26 mouse cellular contexts compared by ENCODE assay signal in genomic region chr1:52714451-52714850, GRCm38 (mm10). TPM values are rescaled to one million over a fixed set of nuclear protein-coding genes. Genes with fewer than 3 reads are reported as not detected.
DNase-seq lines count a peak whose midpoint lies in the region; ATAC-seq and TF ChIP-seq lines count a peak whose summit lies in the region.
"Had no signal": no experiment of that assay in that cellular context is flagged by ENCODE, and none has a peak within 500 bp of the region (broad histone marks: within the 10 kb centered on the region; RNA-seq: fewer than 3 reads in every experiment).

No protein-coding gene starts in this region.

- H3K4me1 ChIP-seq in cerebellum, adult 2 months (ENCODE audit: control insufficient read depth, insufficient read depth, low read length) = peaks cover 10% of the 10 kb centered on the region
- H3K4me1 ChIP-seq in heart, embryonic 12.5 days (replicated peaks) = peaks cover 10% of the 10 kb centered on the region
- H3K4me1 ChIP-seq in heart, embryonic 10.5 days = peaks cover 8% of the 10 kb centered on the region; the same call in 1 of the 2 replicates
- H3K4me1 ChIP-seq: embryonic facial prominence, embryonic 12.5 days; intestine, embryonic 15.5 days; limb, embryonic 13.5 days; lung, embryonic 15.5 days had no signal

- no peaks in the 10 kb centered on the region for H3K27me3 ChIP-seq in cerebellum, adult 2 months (ENCODE audit: control insufficient read depth, insufficient read depth, low read length)
- no peaks in the 10 kb centered on the region for H3K27me3 ChIP-seq in heart, embryonic 12.5 days (replicated peaks)
- H3K27me3 ChIP-seq in heart, embryonic 10.5 days (ENCODE audit: insufficient read depth, poor library complexity, severe bottlenecking) = no peaks in the 10 kb centered on the region
- H3K27me3 ChIP-seq: CH12.LX; embryonic facial prominence, embryonic 12.5 days; hindbrain, embryonic 15.5 days; intestine, embryonic 15.5 days; limb, embryonic 13.5 days; lung, embryonic 15.5 days; neural tube, embryonic 12.5 days had no signal

- H3K4me2 ChIP-seq in heart, embryonic 12.5 days = no peak overlapping the region
- H3K4me2 ChIP-seq: embryonic facial prominence, embryonic 12.5 days; hindbrain, embryonic 15.5 days; intestine, embryonic 15.5 days; limb, embryonic 13.5 days; liver, embryonic 11.5 days; lung, embryonic 15.5 days; neural tube, embryonic 12.5 days had no signal

- H3K4me3 ChIP-seq in cerebellum, adult 2 months (replicated peaks; ENCODE audit: insufficient read depth, low read depth, low read length) = no peak overlapping the region
- no peak overlapping the region for H3K4me3 ChIP-seq in heart, embryonic 12.5 days
- H3K4me3 ChIP-seq in heart, embryonic 10.5 days = no peak overlapping the region
- no peak overlapping the region for H3K4me3 ChIP-seq in left cerebral cortex, adult 2 months
- H3K4me3 ChIP-seq: embryonic facial prominence, embryonic 12.5 days; hindbrain, embryonic 15.5 days; intestine, embryonic 15.5 days; limb, embryonic 13.5 days; lung, embryonic 15.5 days; midbrain, embryonic 10.5 days; neural tube, embryonic 12.5 days had no signal

- no peak for DNase-seq in cerebellum, adult 2 months
- no peak for DNase-seq in cerebellum, postnatal 14 days
- no peak for DNase-seq in heart, embryonic 10.5 days (ENCODE audit: low spot score)
- DNase-seq in left cerebral cortex, adult 2 months (ENCODE audit: extremely low spot score in 1 of 2, low spot score in 2 of 2) = no peak
- DNase-seq in left cerebral cortex, adult 9 months (ENCODE audit: low spot score in 2 of 2) = no peak
- DNase-seq in retina, postnatal 1 day = peak; percentile 56
- no peak for DNase-seq in retina, embryonic 14.5 days (ENCODE audit: low spot score)
- DNase-seq: adrenal gland, adult 8-10 months; cerebellum, adult 8-10 months; cerebellum, postnatal 36 days; embryo, embryonic 11 days; right cerebral cortex, adult 18-20 months; spleen, adult 18-20 months; thymus, postnatal 14 days had no signal

- peak overlapping the region; percentile 25; the same call in 1 of the 2 replicates for H3K9ac ChIP-seq in heart, embryonic 12.5 days
- H3K9ac ChIP-seq: embryonic facial prominence, embryonic 12.5 days; hindbrain, embryonic 15.5 days; intestine, embryonic 15.5 days; limb, embryonic 13.5 days; lung, embryonic 15.5 days; neural tube, embryonic 12.5 days had no signal

- WGBS in cerebellum, adult 2 months = 22% methylated on average over 1 of the region's 1 CpGs
- 53% methylated on average over 1 of the region's 1 CpGs for WGBS in heart, embryonic 12.5 days
- 48% methylated on average over 1 of the region's 1 CpGs for WGBS in heart, embryonic 10.5 days

- TF ChIP-seq CTCF in cerebellum, adult 2 months (IDR thresholded peaks at IDR 0.05; ENCODE audit: borderline replicate concordance, insufficient read depth, low read depth, low read length) = no peak
- no peak for TF ChIP-seq CTCF in left cerebral cortex, adult 2 months (IDR thresholded peaks at IDR 0.05)

- H3K36me3 ChIP-seq in heart, embryonic 12.5 days = no peaks in the 10 kb centered on the region
- no peaks in the 10 kb centered on the region for H3K36me3 ChIP-seq in heart, embryonic 10.5 days
- H3K36me3 ChIP-seq: embryonic facial prominence, embryonic 12.5 days; hindbrain, embryonic 15.5 days; intestine, embryonic 15.5 days; limb, embryonic 13.5 days; lung, embryonic 15.5 days; midbrain, embryonic 10.5 days; neural tube, embryonic 12.5 days had no signal

- H3K9me3 ChIP-seq in heart, embryonic 12.5 days (replicated peaks) = no peaks in the 10 kb centered on the region
- no peaks in the 10 kb centered on the region for H3K9me3 ChIP-seq in heart, embryonic 10.5 days
- H3K9me3 ChIP-seq: embryonic facial prominence, embryonic 12.5 days; hindbrain, embryonic 15.5 days; intestine, embryonic 15.5 days; limb, embryonic 13.5 days; lung, embryonic 15.5 days; midbrain, embryonic 10.5 days; neural tube, embryonic 12.5 days had no signal

- TF ChIP-seq POLR2A in cerebellum, adult 2 months (IDR thresholded peaks at IDR 0.05; ENCODE audit: borderline replicate concordance, insufficient read depth, low read length) = no peak

- no peak for ATAC-seq in heart, embryonic 12.5 days (ENCODE audit: insufficient number of reproducible peaks, low FRiP score)
- ATAC-seq: forebrain, embryonic 14.5 days; intestine, embryonic 15.5 days had no signal

- peak overlapping the region; percentile 10; the same call in 1 of the 2 replicates for H3K27ac ChIP-seq in cerebellum, adult 2 months (ENCODE audit: insufficient read depth, low read length)
- H3K27ac ChIP-seq in heart, embryonic 12.5 days (ENCODE audit: poor library complexity, severe bottlenecking) = no peak overlapping the region
- H3K27ac ChIP-seq in heart, embryonic 10.5 days = no peak overlapping the region
- H3K27ac ChIP-seq in left cerebral cortex, adult 2 months = peak overlapping the region; percentile 41; the same call in 1 of the 2 replicates
- H3K27ac ChIP-seq: embryonic facial prominence, embryonic 12.5 days; hindbrain, embryonic 15.5 days; intestine, embryonic 15.5 days; kidney, postnatal 0 days; limb, embryonic 13.5 days; lung, embryonic 15.5 days; midbrain, embryonic 10.5 days; neural tube, embryonic 12.5 days had no signal

- intact Hi-C loops in left cerebral cortex, adult 2 months (cut with DNase I) = no loop called here

RNA-seq across cellular contexts. Expression of gene Mfsd6, which starts 12.8 kb away (rescaled TPM):
- polyA plus RNA-seq in cerebellum, adult 2 months (2012; rRNA removed) = 48.3 and 51.5 TPM in 2 replicates
- polyA plus RNA-seq in heart, embryonic 12.5 days (2016; fragmentation: Nextera tagmentation; extraction: Ambion mirVana) = 4.3 and 5.4 TPM in 2 replicates
- 2.0 and 2.2 TPM in 2 replicates for polyA plus RNA-seq in heart, embryonic 10.5 days (2016; fragmentation: Nextera tagmentation; extraction: Ambion mirVana)
- 10 to 100 TPM; 79.0 to 81.7 TPM for total RNA-seq in left cerebral cortex, adult 2 months (2021)

Comparison
In these comparisons a context has a peak if more than half of its experiments do, and no peak if none do; other contexts are left out.
1. H3K27ac ChIP-seq: peak in cerebellum, adult 2 months (single experiment) and left cerebral cortex, adult 2 months (single experiment); none in heart, embryonic 12.5 days (single experiment) and heart, embryonic 10.5 days (single experiment).